Mouse (Mus musculus): Measurements from ENCODE around the gene Fam208a. TPM values are rescaled to one million over a fixed set of nuclear protein-coding genes. Genes with fewer than 3 reads are reported as not detected.

Gene Fam208a
- total and polyA plus RNA-seq, 3 experiments, result 4.4 to 11.4 (median 8.2) TPM

DNA sequence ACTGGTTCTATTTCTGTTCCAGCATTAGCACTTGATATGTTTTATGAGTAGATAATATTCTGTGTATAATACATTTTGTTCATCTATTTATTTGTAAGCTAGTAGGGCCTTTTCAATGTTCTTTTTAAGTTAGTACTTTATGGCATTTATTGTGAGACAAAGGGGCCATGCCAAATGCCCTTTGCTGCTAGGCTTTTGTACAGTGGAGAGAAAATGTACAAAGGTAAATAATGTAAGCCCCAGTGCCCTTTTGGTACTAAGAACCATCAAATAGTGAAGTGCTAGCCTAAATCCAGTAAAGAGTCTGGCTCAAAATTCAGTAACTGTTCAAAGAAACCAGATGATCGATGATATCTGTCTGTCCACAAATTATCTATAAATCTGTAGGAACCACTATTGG is 6.3 kb upstream of the Fam208a start:
- in situ Hi-C loops (cut with MboI; ENCODE audit: low pct_ligation_motif_present, low pct_unique_long_range_greater_than_20kb, low sequenced_read_pairs) (loop anchor here (10.0 kb wide), 1 partner anchor 308 kb away; the partner anchor contains the start of gene Arhgef3), dilution Hi-C loops (cut with MboI; ENCODE audit: extremely low pct_ligation_motif_present, extremely low pct_unique_long_range_greater_than_20kb, low sequenced_read_pairs) (no loop called here)
- no peak for DNase-seq (ENCODE audit: extremely low read depth)

DNA sequence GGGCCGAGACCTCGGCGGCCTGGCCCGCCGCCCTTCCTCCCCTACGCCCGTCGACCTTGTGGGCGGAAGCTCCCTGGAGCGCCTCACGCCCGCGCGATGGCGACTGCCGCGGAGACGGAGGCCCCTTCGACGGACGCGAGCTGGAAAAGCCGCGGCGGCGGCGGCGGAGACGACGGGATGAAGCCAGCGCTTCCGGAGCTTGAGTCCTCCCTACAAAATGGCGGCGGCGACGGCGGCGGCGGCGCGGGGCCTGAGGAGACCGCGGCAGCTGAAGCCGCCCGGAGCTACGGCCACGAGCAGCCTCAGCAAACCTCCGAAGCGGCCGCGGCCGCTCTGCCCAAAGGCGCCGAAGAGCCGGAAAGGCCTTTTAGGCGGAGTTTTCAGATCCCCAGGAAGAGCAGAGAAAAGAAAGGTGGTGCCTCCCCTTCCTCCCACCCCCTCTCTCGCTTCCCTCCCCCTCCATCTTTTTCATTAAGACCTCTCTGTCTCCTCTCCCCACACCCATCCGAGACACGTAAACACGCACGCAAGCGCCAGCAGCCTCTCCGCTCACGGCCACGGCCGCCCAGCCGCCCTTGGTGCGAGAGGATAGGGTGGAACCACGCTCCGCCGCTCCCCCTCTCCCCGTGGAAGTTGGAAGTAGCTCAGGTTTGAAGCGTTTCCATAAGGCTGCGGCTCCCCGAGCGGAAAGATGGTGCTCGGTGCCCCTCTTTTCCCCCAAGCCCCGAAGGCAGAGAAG is 508 bp downstream of the Fam208a start:
- TF ChIP-seq HCFC1 (IDR thresholded peaks at IDR 0.05; ENCODE audit: low read depth, low read length), result peak; percentile 10; the same call in 1 of the 2 replicates
- peak; percentile 12; the same call in 1 of the 2 replicates for TF ChIP-seq SIN3A (IDR thresholded peaks at IDR 0.05; ENCODE audit: low read length)
- 0 out of 2 replicates have a peak, but pooled peaks have one; percentile 49 for TF ChIP-seq MYC (IDR thresholded peaks at IDR 0.05; ENCODE audit: low read depth, low read length)
- peak; percentile 60; the same call in 1 of the 2 replicates for TF ChIP-seq TBP (conservative IDR thresholded peaks at IDR 0.05; ENCODE audit: low read depth, low read length)
- TF ChIP-seq CTCF (conservative IDR thresholded peaks at IDR 0.05 in 1 of 2, IDR thresholded peaks at IDR 0.05 in 1 of 2; ENCODE audit: low read depth in 2 of 2, low read length in 2 of 2), result no peak
- TF ChIP-seq IRF4 (IDR thresholded peaks at IDR 0.05; ENCODE audit: low read depth, low read length), result no peak
- peak; percentile 38 for TF ChIP-seq UBTF (IDR thresholded peaks at IDR 0.05; ENCODE audit: low read depth, low read length)
- TF ChIP-seq ELF1 (IDR thresholded peaks at IDR 0.05; ENCODE audit: low read depth, low read length), result peak; percentile 41
- peak; percentile 74 for TF ChIP-seq POLR2A (IDR thresholded peaks at IDR 0.05; ENCODE audit: low read depth, low read length)
- TF ChIP-seq PAX5 (IDR thresholded peaks at IDR 0.05; ENCODE audit: low read length), result no peak
- peak; percentile 33; the same call in 1 of the 2 replicates for TF ChIP-seq TCF12 (IDR thresholded peaks at IDR 0.05; ENCODE audit: low read depth, low read length)
- TF ChIP-seq NELFE (IDR thresholded peaks at IDR 0.05; ENCODE audit: low read depth, low read length), result peak; percentile 15; the same call in 1 of the 2 replicates
- no peak for TF ChIP-seq RAD21 (IDR thresholded peaks at IDR 0.05; ENCODE audit: low read depth, low read length)
- peak; percentile 62 for TF ChIP-seq NRF1 (IDR thresholded peaks at IDR 0.05; ENCODE audit: low read depth, low read length)
- no peak for TF ChIP-seq USF2 (conservative IDR thresholded peaks at IDR 0.05; ENCODE audit: low read depth, low read length)
- peak; percentile 57 for TF ChIP-seq CHD2 (IDR thresholded peaks at IDR 0.05; ENCODE audit: low read length)
- Histone ChIP-seq H3K4me3 (replicated peaks in 1 of 3; ENCODE audit: low read depth in 2 of 3, low read length in 2 of 3, poor library complexity in 1 of 3) (peak overlapping the region; percentile 36 to 95 (median 70)), H3K27me3 (replicated peaks) (no peaks in the 10 kb centered on the region), H3K9me3 (replicated peaks; ENCODE audit: low read length) (peaks cover 25% of the 10 kb centered on the region), H3K4me1 (ENCODE audit: control insufficient read depth in 1 of 2, insufficient read depth in 2 of 2) (peaks cover 0 to 9% of the 10 kb centered on the region in 2 experiments; a peak in 2 of 4 replicates), H3K27ac (ENCODE audit: insufficient read depth, low read depth) (peak overlapping the region; percentile 86), H3K79me2 (replicated peaks; ENCODE audit: control insufficient read depth, extremely low read depth, insufficient read depth, poor library complexity, severe bottlenecking) (peaks cover 6% of the 10 kb centered on the region), H3K9ac (ENCODE audit: insufficient read depth, low read depth) (peak overlapping the region; percentile 74), H3K36me3 (replicated peaks in 1 of 2; ENCODE audit: control insufficient read depth in 1 of 2, insufficient read depth in 1 of 2, low read length in 1 of 2) (peaks cover 1 to 26% of the 10 kb centered on the region in 2 experiments), H3K4me2 (ENCODE audit: insufficient read depth, low read depth, poor library complexity, severe bottlenecking) (peak overlapping the region; percentile 57; the same call in 1 of the 2 replicates)
- peak; percentile 81 for DNase-seq (ENCODE audit: extremely low read depth)
- in situ Hi-C loops (cut with MboI; ENCODE audit: low pct_ligation_motif_present, low pct_unique_long_range_greater_than_20kb, low sequenced_read_pairs) (loop anchor here (10.0 kb wide), 1 partner anchor 314 kb away; the partner anchor contains the start of gene Arhgef3), dilution Hi-C loops (cut with MboI; ENCODE audit: extremely low pct_ligation_motif_present, extremely low pct_unique_long_range_greater_than_20kb, low sequenced_read_pairs) (no loop called here)

More for the DNA sequence above, 6.3 kb upstream of the Fam208a start:
- Histone ChIP-seq H3K4me2 (ENCODE audit: insufficient read depth, low read depth, poor library complexity, severe bottlenecking) (no peak overlapping the region), H3K27me3 (replicated peaks) (no peaks in the 10 kb centered on the region), H3K79me2 (replicated peaks; ENCODE audit: control insufficient read depth, extremely low read depth, insufficient read depth, poor library complexity, severe bottlenecking) (no peaks in the 10 kb centered on the region), H3K9me3 (replicated peaks; ENCODE audit: low read length) (peaks cover 10% of the 10 kb centered on the region), H3K9ac (ENCODE audit: insufficient read depth, low read depth) (no peak overlapping the region), H3K36me3 (replicated peaks in 1 of 2; ENCODE audit: control insufficient read depth in 1 of 2, insufficient read depth in 1 of 2, low read length in 1 of 2) (peaks cover 0 to 2% of the 10 kb centered on the region in 2 experiments), H3K27ac (ENCODE audit: insufficient read depth, low read depth) (no peak overlapping the region), H3K4me1 (ENCODE audit: control insufficient read depth in 1 of 2, insufficient read depth in 2 of 2) (no peaks in the 10 kb centered on the region), H3K4me3 (replicated peaks in 1 of 3; ENCODE audit: low read depth in 2 of 3, low read length in 2 of 3, poor library complexity in 1 of 3) (no peak overlapping the region)
- TF ChIP-seq MAZ (IDR thresholded peaks at IDR 0.05; ENCODE audit: low read depth, low read length) (no peak), MAFK (IDR thresholded peaks at IDR 0.05; ENCODE audit: insufficient replicate concordance, low read length) (no peak), NELFE (IDR thresholded peaks at IDR 0.05; ENCODE audit: low read depth, low read length) (no peak), MAX (IDR thresholded peaks at IDR 0.05; ENCODE audit: low read length) (no peak), SMC3 (IDR thresholded peaks at IDR 0.05; ENCODE audit: low read depth, low read length) (no peak), MEF2A (IDR thresholded peaks at IDR 0.05; ENCODE audit: borderline replicate concordance, low read depth, low read length) (no peak), USF1 (IDR thresholded peaks at IDR 0.05; ENCODE audit: low read depth, low read length) (no peak), ELF1 (IDR thresholded peaks at IDR 0.05; ENCODE audit: low read depth, low read length) (no peak), E2F4 (IDR thresholded peaks at IDR 0.05; ENCODE audit: insufficient replicate concordance, low read depth, low read length) (no peak), USF2 (conservative IDR thresholded peaks at IDR 0.05; ENCODE audit: low read depth, low read length) (no peak), ZC3H11A (IDR thresholded peaks at IDR 0.05; ENCODE audit: low read depth, low read length) (no peak), CHD1 (IDR thresholded peaks at IDR 0.05; ENCODE audit: low read depth, low read length) (no peak), RAD21 (IDR thresholded peaks at IDR 0.05; ENCODE audit: low read depth, low read length) (no peak), MYC (IDR thresholded peaks at IDR 0.05; ENCODE audit: low read depth, low read length) (no peak), BHLHE40 (IDR thresholded peaks at IDR 0.05; ENCODE audit: low read depth, low read length) (no peak), HCFC1 (IDR thresholded peaks at IDR 0.05; ENCODE audit: low read depth, low read length) (no peak), JUND (conservative IDR thresholded peaks at IDR 0.05; ENCODE audit: low read depth, low read length) (no peak)

All from CH12.LX (cell line).